Mouse (Mus musculus): Measurements from ENCODE around the gene Ybx3.

GRCm38 (mm10) chr6:131369866-131370616 lies 18.2 kb downstream of the Ybx3 start:
- no peak for TF ChIP-seq CTCF (IDR thresholded peaks at IDR 0.05; ENCODE audit: low read depth, low read length)
- no peak for TF ChIP-seq POLR2A (IDR thresholded peaks at IDR 0.05; ENCODE audit: extremely low read depth, insufficient read depth, low read length)

Data from liver, adult 2 months (tissue).